Mouse (Mus musculus) retina, postnatal 7 days (tissue): ENCODE data around the gene Pigl.

Source experiments
- DNase-seq: peaks from one replicate; pipeline ENCODE4 v3.0.0-alpha.2; 2012; ENCODE audit warnings: low read depth, low spot score

Gene Pigl

DNA sequence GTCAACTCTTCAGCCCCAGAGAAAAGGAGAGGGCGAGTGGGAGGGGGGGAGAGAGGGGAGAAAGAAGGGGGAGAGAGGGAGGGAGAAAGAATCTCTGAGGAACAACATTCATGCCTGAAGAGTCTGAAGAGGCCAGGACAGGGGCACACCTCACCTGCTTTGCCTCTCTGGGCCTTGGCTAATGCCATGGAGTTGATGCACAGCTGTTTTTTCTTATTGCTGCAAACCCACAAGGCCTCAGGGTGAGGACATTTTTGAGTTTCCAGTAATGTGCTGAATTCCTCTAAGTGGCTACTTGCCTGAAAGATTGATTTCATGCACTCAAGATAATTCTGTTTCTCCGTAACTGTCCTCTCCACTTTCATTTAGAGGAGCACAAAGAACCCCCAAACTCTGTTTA lies 99.9 kb downstream of the Pigl start:
- no peak for DNase-seq

DNA sequence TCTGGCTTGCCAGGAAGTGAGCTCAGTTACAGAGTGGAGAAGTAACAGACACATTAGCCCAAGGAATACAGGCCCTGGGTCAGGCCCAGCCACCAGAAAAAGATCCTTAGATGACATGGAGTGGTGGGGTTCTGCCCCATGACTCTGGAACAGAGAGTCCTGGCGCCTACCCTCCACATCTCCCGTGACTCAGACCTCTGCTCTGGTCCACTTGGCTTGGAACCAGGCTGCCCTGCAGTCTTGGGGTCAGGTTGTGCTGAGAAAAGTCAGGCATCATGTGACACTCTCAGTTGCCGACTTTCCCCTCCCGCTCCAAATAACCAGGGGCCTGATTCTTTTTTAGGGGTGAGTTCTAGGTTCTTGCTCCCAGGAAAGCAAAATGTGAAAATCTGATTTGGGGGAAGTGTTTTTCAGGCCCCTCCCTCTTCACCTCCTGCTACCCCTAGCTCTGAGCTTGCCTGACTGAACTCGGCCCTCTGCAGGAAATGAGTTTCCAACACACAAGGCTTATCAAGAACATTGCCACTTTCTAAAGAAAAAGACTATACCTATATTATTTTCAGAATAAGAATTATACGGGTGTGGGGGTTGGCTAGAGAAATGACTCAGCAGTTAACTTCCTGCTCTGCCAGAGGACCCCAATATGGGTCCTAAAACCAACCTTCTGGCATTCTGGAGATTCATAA lies 100.8 kb downstream of the Pigl start:
- DNase-seq: no peak

DNA sequence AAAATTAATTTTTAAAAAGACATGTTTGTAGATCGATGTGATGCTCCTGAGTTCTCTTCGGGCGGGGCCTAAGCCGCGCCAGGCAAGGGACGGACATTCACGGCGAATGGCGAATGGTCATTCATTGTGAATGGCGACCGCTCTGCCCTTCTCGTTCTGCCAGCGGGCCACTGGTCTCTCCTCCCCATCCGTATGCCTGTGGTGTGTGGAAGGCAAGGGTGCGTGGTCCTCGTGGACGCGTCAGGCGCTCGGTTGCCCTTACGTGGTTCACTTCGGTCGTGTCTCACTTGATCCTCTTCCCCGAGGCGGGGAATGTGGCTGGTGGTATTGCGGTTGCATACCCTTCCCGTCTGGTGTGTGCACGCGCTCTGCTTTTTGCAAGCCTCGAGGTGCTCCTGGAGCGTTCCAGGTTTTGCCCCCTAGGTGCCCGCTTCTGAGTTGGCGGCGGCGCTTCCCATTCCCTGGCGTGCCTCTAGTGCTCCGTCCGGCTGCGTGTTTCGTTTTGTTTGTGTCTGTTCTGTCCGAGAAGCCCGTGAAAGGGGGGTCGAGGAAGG lies 102.3 kb downstream of the Pigl start:
- no peak for DNase-seq

DNA sequence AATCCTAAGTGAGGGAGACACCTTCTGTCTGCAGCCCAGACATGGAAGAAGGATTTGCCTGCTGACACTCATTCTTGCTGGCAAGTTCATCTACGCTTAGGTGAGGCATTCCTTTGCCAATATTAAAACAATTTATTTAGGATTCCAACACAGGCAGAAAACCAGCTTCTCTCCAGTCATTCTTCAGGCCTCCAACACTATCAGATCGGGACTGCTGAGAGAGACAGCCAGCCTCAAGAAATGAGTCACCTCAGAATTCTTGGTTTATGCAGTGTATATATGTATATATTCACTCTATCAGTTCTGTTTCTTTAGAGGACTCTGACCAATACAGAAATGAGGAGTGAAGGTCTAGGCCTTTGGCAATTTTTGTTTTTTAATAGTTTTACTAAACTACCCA lies 105.3 kb downstream of the Pigl start:
- DNase-seq: no peak
